Mouse (Mus musculus): ENCODE measurements around the gene 4921536K21Rik. TPM values are rescaled to one million over a fixed set of nuclear protein-coding genes. Genes with fewer than 3 reads are reported as not detected.

4921536K21Rik gene
- polyA plus RNA-seq, 1 experiment = 0.89 TPM

GRCm38 (mm10) chr11:3878660-3879059, 16.2 kb downstream of the 4921536K21Rik start:
- Histone ChIP-seq H3K36me3 (ENCODE audit: control insufficient read depth, insufficient read depth) (no peaks in the 10 kb centered on the region), H3K27me3 (ENCODE audit: control insufficient read depth, insufficient read depth, insufficient read length) (no peaks in the 10 kb centered on the region), H3ac (ENCODE audit: control insufficient read depth, insufficient read length, low read depth) (no peak overlapping the region), H3K79me2 (ENCODE audit: control insufficient read depth, insufficient read depth) (no peaks in the 10 kb centered on the region), H3K79me3 (ENCODE audit: low read depth) (no peaks in the 10 kb centered on the region), H3K4me3 (ENCODE audit: insufficient read depth, poor library complexity, severe bottlenecking) (no peak overlapping the region)
- no peak for TF ChIP-seq MYOD1 (IDR thresholded peaks at IDR 0.05; ENCODE audit: control insufficient read depth, insufficient read length, low read depth)
- peak; percentile 90 for TF ChIP-seq USF1 (IDR thresholded peaks at IDR 0.05; ENCODE audit: low read depth)
- TF ChIP-seq MAX (IDR thresholded peaks at IDR 0.05) = no peak

GRCm38 (mm10) chr11:3876419-3876818, 18.5 kb downstream of the 4921536K21Rik start:
- Histone ChIP-seq H3K4me3 (ENCODE audit: insufficient read depth, poor library complexity, severe bottlenecking) (no peak overlapping the region), H3K79me2 (ENCODE audit: control insufficient read depth, insufficient read depth) (no peaks in the 10 kb centered on the region), H3K27me3 (ENCODE audit: control insufficient read depth, insufficient read depth, insufficient read length) (no peaks in the 10 kb centered on the region), H3ac (ENCODE audit: control insufficient read depth, insufficient read length, low read depth) (no peak overlapping the region), H3K36me3 (ENCODE audit: control insufficient read depth, insufficient read depth) (no peaks in the 10 kb centered on the region), H3K79me3 (ENCODE audit: low read depth) (no peaks in the 10 kb centered on the region)
- TF ChIP-seq MAX (IDR thresholded peaks at IDR 0.05) (no peak), MYOD1 (IDR thresholded peaks at IDR 0.05; ENCODE audit: control insufficient read depth, insufficient read length, low read depth) (no peak), FOSL1 (IDR thresholded peaks at IDR 0.05; ENCODE audit: insufficient read depth, low read length, poor library complexity, severe bottlenecking) (no peak), CTCF (IDR thresholded peaks at IDR 0.05; ENCODE audit: control insufficient read depth, insufficient read depth, insufficient read length) (no peak), CEBPB (IDR thresholded peaks at IDR 0.05; ENCODE audit: low read depth) (no peak), USF1 (IDR thresholded peaks at IDR 0.05; ENCODE audit: low read depth) (no peak), MYOG (IDR thresholded peaks at IDR 0.05; ENCODE audit: control insufficient read depth, extremely low read depth, insufficient read length) (no peak)

- TF ChIP-seq MYOD1 (IDR thresholded peaks at IDR 0.05; ENCODE audit: control insufficient read depth, insufficient read length, low read depth) = no peak
- TF ChIP-seq CTCF (IDR thresholded peaks at IDR 0.05; ENCODE audit: control insufficient read depth, insufficient read depth, insufficient read length) = no peak
- TF ChIP-seq CEBPB (IDR thresholded peaks at IDR 0.05; ENCODE audit: low read depth) = no peak
- no peak for TF ChIP-seq USF1 (IDR thresholded peaks at IDR 0.05; ENCODE audit: low read depth)
- no peak for TF ChIP-seq MYOG (IDR thresholded peaks at IDR 0.05; ENCODE audit: control insufficient read depth, extremely low read depth, insufficient read length)
- Histone ChIP-seq H3K27me3 (ENCODE audit: control insufficient read depth, insufficient read depth, insufficient read length) (no peaks in the 10 kb centered on the region), H3K4me3 (ENCODE audit: insufficient read depth, poor library complexity, severe bottlenecking) (no peak overlapping the region), H3K79me2 (ENCODE audit: control insufficient read depth, insufficient read depth) (no peaks in the 10 kb centered on the region), H3ac (ENCODE audit: control insufficient read depth, insufficient read length, low read depth) (no peak overlapping the region), H3K36me3 (ENCODE audit: control insufficient read depth, insufficient read depth) (no peaks in the 10 kb centered on the region), H3K79me3 (ENCODE audit: low read depth) (no peaks in the 10 kb centered on the region)
Measured at GRCm38 (mm10) chr11:3864343-3864742, 30.6 kb downstream of the 4921536K21Rik start.

GRCm38 (mm10) chr11:3863454-3864112, 31.3 kb downstream of the 4921536K21Rik start, which contains the start of gene Osbp2:
Gene Osbp2 (minus strand): TSS chr11:3863903.
- Histone ChIP-seq H3K4me3 (ENCODE audit: insufficient read depth, poor library complexity, severe bottlenecking) (peak within 1 kb of the TSS; percentile 26), H3K27me3 (ENCODE audit: control insufficient read depth, insufficient read depth, insufficient read length) (no peaks in the 10 kb centered on the region), H3ac (ENCODE audit: control insufficient read depth, insufficient read length, low read depth) (peak within 1 kb of the TSS; percentile 55), H3K36me3 (ENCODE audit: control insufficient read depth, insufficient read depth) (no peaks in the 10 kb centered on the region), H3K79me2 (ENCODE audit: control insufficient read depth, insufficient read depth) (no peaks in the 10 kb centered on the region), H3K79me3 (ENCODE audit: low read depth) (no peaks in the 10 kb centered on the region)
- TF ChIP-seq CTCF (IDR thresholded peaks at IDR 0.05; ENCODE audit: control insufficient read depth, insufficient read depth, insufficient read length) (peak; percentile 55), MAX (IDR thresholded peaks at IDR 0.05) (no peak)

- TF ChIP-seq MYOG (IDR thresholded peaks at IDR 0.05; ENCODE audit: control insufficient read depth, extremely low read depth, insufficient read length) (no peak), USF1 (IDR thresholded peaks at IDR 0.05; ENCODE audit: low read depth) (no peak)
- Histone ChIP-seq H3K79me2 (ENCODE audit: control insufficient read depth, insufficient read depth) (no peaks in the 10 kb centered on the region), H3K4me3 (ENCODE audit: insufficient read depth, poor library complexity, severe bottlenecking) (no peak overlapping the region), H3K36me3 (ENCODE audit: control insufficient read depth, insufficient read depth) (no peaks in the 10 kb centered on the region), H3K27me3 (ENCODE audit: control insufficient read depth, insufficient read depth, insufficient read length) (no peaks in the 10 kb centered on the region), H3K79me3 (ENCODE audit: low read depth) (no peaks in the 10 kb centered on the region), H3ac (ENCODE audit: control insufficient read depth, insufficient read length, low read depth) (no peak overlapping the region)
Measured at GRCm38 (mm10) chr11:3862661-3863453, 32.0 kb downstream of the 4921536K21Rik start.

- TF ChIP-seq MYOD1 (IDR thresholded peaks at IDR 0.05; ENCODE audit: control insufficient read depth, insufficient read length, low read depth) = no peak
- TF ChIP-seq MYOG (IDR thresholded peaks at IDR 0.05; ENCODE audit: control insufficient read depth, extremely low read depth, insufficient read length) = no peak
- TF ChIP-seq USF1 (IDR thresholded peaks at IDR 0.05; ENCODE audit: low read depth) = peak; percentile 10
- TF ChIP-seq CEBPB (IDR thresholded peaks at IDR 0.05; ENCODE audit: low read depth) = no peak
- TF ChIP-seq FOSL1 (IDR thresholded peaks at IDR 0.05; ENCODE audit: insufficient read depth, low read length, poor library complexity, severe bottlenecking) = no peak
- no peak for TF ChIP-seq CTCF (IDR thresholded peaks at IDR 0.05; ENCODE audit: control insufficient read depth, insufficient read depth, insufficient read length)
- peak; percentile 58 for TF ChIP-seq MAX (IDR thresholded peaks at IDR 0.05)
- H3K79me2 ChIP-seq (ENCODE audit: control insufficient read depth, insufficient read depth) = no peaks in the 10 kb centered on the region
- no peaks in the 10 kb centered on the region for H3K36me3 ChIP-seq (ENCODE audit: control insufficient read depth, insufficient read depth)
- no peak overlapping the region for H3ac ChIP-seq (ENCODE audit: control insufficient read depth, insufficient read length, low read depth)
- H3K4me3 ChIP-seq (ENCODE audit: insufficient read depth, poor library complexity, severe bottlenecking) = no peak overlapping the region
- H3K27me3 ChIP-seq (ENCODE audit: control insufficient read depth, insufficient read depth, insufficient read length) = no peaks in the 10 kb centered on the region
- H3K79me3 ChIP-seq (ENCODE audit: low read depth) = no peaks in the 10 kb centered on the region
Measured at GRCm38 (mm10) chr11:3860361-3860760, 34.5 kb downstream of the 4921536K21Rik start.

Data from C2C12 (cell line).